Mouse (Mus musculus) stomach, postnatal 0 days (tissue): ENCODE measurements around the gene Krt10.

ENCODE experiments used
- CTCF ChIP-seq: IDR thresholded peaks from 2 replicates; pipeline ENCODE4 v1.5.1; 2016; ENCODE audit warnings: antibody characterized with exemption, low read depth, mild to moderate bottlenecking, moderate library complexity
- EP300 ChIP-seq: optimal IDR thresholded peaks from 2 replicates; pipeline ENCODE3; 2016; ENCODE audit warnings: antibody characterized with exemption

DNA sequence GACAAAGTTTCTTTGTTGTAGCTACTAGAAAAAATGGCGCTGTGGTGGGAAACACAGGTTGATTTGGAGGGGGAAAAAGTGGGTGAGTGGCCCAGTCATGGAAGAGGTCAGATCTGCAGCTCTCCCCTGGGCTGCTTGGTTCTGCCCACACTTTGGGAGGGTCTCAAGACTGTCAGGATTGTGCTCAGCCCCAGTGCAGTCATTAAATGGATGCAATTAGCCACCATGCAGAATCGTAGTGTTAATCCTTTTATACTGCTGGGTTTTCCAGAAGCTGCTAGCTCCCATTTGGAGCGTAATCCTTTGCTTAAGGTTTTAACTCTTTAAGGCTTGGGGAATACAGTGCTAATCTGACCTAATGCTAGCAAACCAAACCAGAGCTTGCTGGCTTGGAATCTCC is 6.9 kb upstream of the Krt10 start:
- TF ChIP-seq CTCF (no peak), EP300 (no peak)
